Mouse (Mus musculus): ENCODE results near the gene Ptger1. TPM values are rescaled to one million over a fixed set of nuclear protein-coding genes. Genes with fewer than 3 reads are reported as not detected.

Ptger1 gene
- total RNA-seq, 2 experiments from 2014 or later, result 0.49 to 0.98 TPM

Other genes with a start within 250 kb of the Ptger1 start
- 10 to 100 TPM; 40.3 to 49.4 TPM for gene Scoc, start 208.3 kb upstream of the Ptger1 start, total RNA-seq (2021)
- gene Olfr370, start 130.9 kb upstream of the Ptger1 start, total RNA-seq (2021), result not detected
- 100 to 1,000 TPM; 366 to 378 TPM for gene Ndufb7, start 100.0 kb upstream of the Ptger1 start, total RNA-seq (2021)
- gene Tecr, start 58.7 kb upstream of the Ptger1 start, total RNA-seq (2021), result 100 to 1,000 TPM; 276 to 303 TPM
- gene Dnajb1, start 58.5 kb upstream of the Ptger1 start, total RNA-seq (2021), result 10 to 100 TPM; 17.7 to 20.6 TPM
- 10 to 100 TPM; 42.5 to 51.7 TPM for gene Gipc1, start 14.0 kb upstream of the Ptger1 start, total RNA-seq (2021)
- 10 to 100 TPM; 56.6 to 60.0 TPM for gene Pkn1, start 32.5 kb downstream of the Ptger1 start, total RNA-seq (2021)
- 10 to 100 TPM; 26.1 to 27.5 TPM for gene Ddx39, start 48.5 kb downstream of the Ptger1 start, total RNA-seq (2021)
- gene Adgre5, start 74.6 kb downstream of the Ptger1 start, total RNA-seq (2021), result 10 to 100 TPM; 82.7 to 83.4 TPM
- 10 to 100 TPM; 33.6 to 37.6 TPM for gene Adgrl1, start 233.4 kb downstream of the Ptger1 start, total RNA-seq (2021)

Measured in gastrocnemius, postnatal 4 days (tissue).